Mouse (Mus musculus) bone marrow macrophage, adult 2 months (primary cell): ENCODE measurements around the gene Gm45213.

ENCODE experiments used
- CTCF ChIP-seq: IDR thresholded peaks from 2 replicates; pipeline ENCODE4 v1.5.1; 2012; ENCODE audit warnings: low read depth, mild to moderate bottlenecking, low read length, moderate library complexity
- POLR2A ChIP-seq: IDR thresholded peaks from 2 replicates; pipeline ENCODE4 v1.6.1; 2012; ENCODE audit warnings: mild to moderate bottlenecking, low read depth, low read length, borderline replicate concordance

DNA sequence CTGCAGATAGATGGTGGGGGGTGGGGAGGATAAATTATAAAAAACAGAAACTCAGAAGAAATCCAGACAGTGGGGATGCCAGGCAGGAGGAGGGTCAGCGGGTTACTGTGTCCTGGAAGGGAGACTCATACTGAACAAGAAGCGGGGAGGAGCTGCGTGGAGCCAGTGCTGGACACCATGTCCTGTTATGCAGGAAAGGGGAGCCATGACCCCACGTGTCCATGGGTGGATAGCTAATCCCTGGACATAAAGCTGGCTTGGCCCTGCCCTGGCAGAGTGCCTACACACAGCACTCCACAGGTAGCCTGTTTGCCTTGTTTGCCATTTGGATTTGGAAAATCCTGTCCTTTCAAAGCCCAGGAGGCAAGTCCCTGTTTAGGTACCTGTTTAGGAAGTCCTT lies 4.6 kb downstream of the Gm45213 start:
- TF ChIP-seq CTCF (no peak), POLR2A (no peak)
